ENCODE assay signal across 9 mouse cellular contexts in genomic region chr2:22227308-22227707, GRCm38 (mm10). TPM values are rescaled to one million over a fixed set of nuclear protein-coding genes. Genes with fewer than 3 reads are reported as not detected.
DNase-seq lines count a peak whose midpoint lies in the region; ATAC-seq and TF ChIP-seq lines count a peak whose summit lies in the region.
"Had no signal": no experiment of that assay in that cellular context is flagged by ENCODE, and none has a peak within 500 bp of the region (broad histone marks: within the 10 kb centered on the region; RNA-seq: fewer than 3 reads in every experiment).

Gene Myo3a (plus strand): TSS chr2:22227503.

- TF ChIP-seq CTCF in forebrain, postnatal 0 days (IDR thresholded peaks at IDR 0.05; ENCODE audit: low read depth): no peak

- peak; percentile 1 for DNase-seq in left cerebral cortex, postnatal 4 days
- no peak for DNase-seq in left cerebral cortex, adult 11 months (ENCODE audit: low spot score)
- DNase-seq in forebrain, postnatal 0 days: no peak
- peak; percentile 40 for DNase-seq in large intestine, adult 2 months (ENCODE audit: low read depth, low spot score)
- no peak for DNase-seq in right cerebral cortex, postnatal 4 days
- DNase-seq in left cerebral cortex, postnatal 36 days (ENCODE audit: low spot score in 2 of 2): no peak
- no peak for DNase-seq in cerebellum, postnatal 25 days

- no peaks in the 10 kb centered on the region for H3K27me3 ChIP-seq in forebrain, postnatal 0 days (ENCODE audit: insufficient read depth, low read length)
- H3K27me3 ChIP-seq in neural tube, embryonic 15.5 days (replicated peaks): no peaks in the 10 kb centered on the region

- intact Hi-C loops in left cerebral cortex, postnatal 4 days (cut with DNase I): no loop called here
- intact Hi-C loops in left cerebral cortex, postnatal 36 days (cut with DNase I): no loop called here

- no peak within 1 kb of the TSS for H3K9ac ChIP-seq in forebrain, postnatal 0 days
- no peak within 1 kb of the TSS for H3K9ac ChIP-seq in neural tube, embryonic 15.5 days (replicated peaks)

- no peak within 1 kb of the TSS for H3K27ac ChIP-seq in forebrain, postnatal 0 days (ENCODE audit: low read depth, low read length)
- no peak within 1 kb of the TSS for H3K27ac ChIP-seq in neural tube, embryonic 15.5 days (replicated peaks)

- no peaks in the 10 kb centered on the region for H3K36me3 ChIP-seq in forebrain, postnatal 0 days (ENCODE audit: insufficient read depth)
- no peaks in the 10 kb centered on the region for H3K36me3 ChIP-seq in neural tube, embryonic 15.5 days

- 2% methylated on average over 21 of the region's 21 CpGs for WGBS in forebrain, postnatal 0 days
- under 1% methylated on average over 21 of the region's 21 CpGs for WGBS in large intestine, adult 2 months
- 3% methylated on average over 21 of the region's 21 CpGs for WGBS in neural tube, embryonic 15.5 days

- H3K9me3 ChIP-seq in forebrain, postnatal 0 days (ENCODE audit: low read length): no peaks in the 10 kb centered on the region
- no peaks in the 10 kb centered on the region for H3K9me3 ChIP-seq in neural tube, embryonic 15.5 days (replicated peaks)

- no peak for ATAC-seq in forebrain, postnatal 0 days
- 0 out of 2 replicates have a peak, but pooled peaks have one; percentile 11 for ATAC-seq in neural tube, embryonic 15.5 days (ENCODE audit: low FRiP score)

- H3K4me2 ChIP-seq in forebrain, postnatal 0 days (ENCODE audit: low read depth): peak within 1 kb of the TSS; percentile 44
- peak within 1 kb of the TSS; percentile 54 for H3K4me2 ChIP-seq in neural tube, embryonic 15.5 days

- no peak within 1 kb of the TSS for H3K4me3 ChIP-seq in forebrain, postnatal 0 days (ENCODE audit: low read depth, low read length)
- H3K4me3 ChIP-seq in neural tube, embryonic 15.5 days (replicated peaks): peak within 1 kb of the TSS; percentile 23

- 0 out of 2 replicates have a peak, but pooled peaks cover 3% of the 10 kb centered on the region for H3K4me1 ChIP-seq in forebrain, postnatal 0 days (ENCODE audit: insufficient read depth)
- peaks cover 6% of the 10 kb centered on the region for H3K4me1 ChIP-seq in neural tube, embryonic 15.5 days

RNA-seq across cellular contexts. Expression of gene Myo3a, which starts in this region (rescaled TPM):
- total RNA-seq in left cerebral cortex, postnatal 4 days (2021): under 1 TPM; 0.12 to 0.16 TPM
- 0.38 TPM in 1 of 2 replicates, not detected in the other for total RNA-seq in forebrain, postnatal 0 days (2014; rRNA removed)
- polyA plus RNA-seq in forebrain, postnatal 0 days (2015; fragmentation: Nextera tagmentation; extraction: Ambion mirVana): not detected in 2 replicates
- not detected in 2 replicates for polyA plus RNA-seq in large intestine, adult 2 months (2012; rRNA removed)
- polyA plus RNA-seq in neural tube, embryonic 15.5 days (2015; fragmentation: Nextera tagmentation; extraction: Ambion mirVana): not detected in 2 replicates
- total RNA-seq in left cerebral cortex, postnatal 36 days (2021): 1 to 10 TPM in 1 of 2 experiments, under 1 TPM in 1; 0.61 to 1.6 TPM
- polyA plus RNA-seq: gonadal fat pad, adult 2 months had no signal

Comparison
In these comparisons a context has a peak if more than half of its experiments do, and no peak if none do; other contexts are left out.
1. Peak in DNase-seq in left cerebral cortex, postnatal 4 days; RNA of the gene not detected or under 1 TPM.
2. Peak in DNase-seq in large intestine, adult 2 months; RNA of the gene not detected or under 1 TPM.
3. Peak in ATAC-seq, H3K4me3 ChIP-seq and H3K4me2 ChIP-seq in neural tube, embryonic 15.5 days; RNA of the gene not detected or under 1 TPM.